Mouse (Mus musculus): ENCODE results near the gene Sorcs3. TPM values are rescaled to one million over a fixed set of nuclear protein-coding genes. Genes with fewer than 3 reads are reported as not detected.

The Sorcs3 gene
- polyA plus RNA-seq, 1 experiment, result 10.2 TPM

- WGBS, result 93% methylated on average over 2 of the region's 2 CpGs
- Histone ChIP-seq H3K27me3 (ENCODE audit: control insufficient read depth, insufficient read depth, low read length) (no peaks in the 10 kb centered on the region), H3K4me3 (replicated peaks; ENCODE audit: insufficient read depth, low read depth, low read length) (no peak overlapping the region), H3K27ac (ENCODE audit: insufficient read depth, low read length) (no peak overlapping the region), H3K4me1 (ENCODE audit: control insufficient read depth, insufficient read depth, low read length) (no peaks in the 10 kb centered on the region)
- TF ChIP-seq POLR2A (IDR thresholded peaks at IDR 0.05; ENCODE audit: borderline replicate concordance, insufficient read depth, low read length), result no peak
- no peak for TF ChIP-seq CTCF (IDR thresholded peaks at IDR 0.05; ENCODE audit: borderline replicate concordance, insufficient read depth, low read depth, low read length)
- no peak for DNase-seq
Observed at GRCm38 (mm10) chr19:48294251-48294650, 88.4 kb downstream of the Sorcs3 start.

DNA sequence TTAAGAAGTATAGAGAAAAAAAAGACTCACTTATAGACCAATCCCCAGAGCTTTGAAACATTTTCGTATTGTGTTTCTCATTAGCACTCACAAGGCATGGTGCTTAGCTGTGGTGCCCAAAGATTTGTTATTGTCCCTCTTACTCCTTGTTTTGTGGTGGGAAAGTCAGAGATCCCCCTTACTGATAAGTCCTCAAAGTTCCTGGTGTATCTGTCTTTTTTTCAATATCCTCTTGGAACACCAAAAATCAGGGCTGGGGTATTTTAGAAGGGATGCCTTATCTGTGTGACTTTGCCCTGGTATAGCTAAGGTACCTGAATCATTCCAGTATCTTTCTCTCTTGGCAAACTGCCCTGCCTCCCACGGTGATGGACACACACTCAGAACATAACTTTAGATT, 92.6 kb downstream of the Sorcs3 start:
- 62% methylated on average over 2 of the region's 2 CpGs for WGBS
- Histone ChIP-seq H3K27ac (ENCODE audit: insufficient read depth, low read length) (no peak overlapping the region), H3K27me3 (ENCODE audit: control insufficient read depth, insufficient read depth, low read length) (no peaks in the 10 kb centered on the region; the same call in 1 of the 2 replicates), H3K4me1 (ENCODE audit: control insufficient read depth, insufficient read depth, low read length) (no peaks in the 10 kb centered on the region), H3K4me3 (replicated peaks; ENCODE audit: insufficient read depth, low read depth, low read length) (no peak overlapping the region)
- DNase-seq, result no peak
- TF ChIP-seq POLR2A (IDR thresholded peaks at IDR 0.05; ENCODE audit: borderline replicate concordance, insufficient read depth, low read length) (no peak), CTCF (IDR thresholded peaks at IDR 0.05; ENCODE audit: borderline replicate concordance, insufficient read depth, low read depth, low read length) (no peak)

DNA sequence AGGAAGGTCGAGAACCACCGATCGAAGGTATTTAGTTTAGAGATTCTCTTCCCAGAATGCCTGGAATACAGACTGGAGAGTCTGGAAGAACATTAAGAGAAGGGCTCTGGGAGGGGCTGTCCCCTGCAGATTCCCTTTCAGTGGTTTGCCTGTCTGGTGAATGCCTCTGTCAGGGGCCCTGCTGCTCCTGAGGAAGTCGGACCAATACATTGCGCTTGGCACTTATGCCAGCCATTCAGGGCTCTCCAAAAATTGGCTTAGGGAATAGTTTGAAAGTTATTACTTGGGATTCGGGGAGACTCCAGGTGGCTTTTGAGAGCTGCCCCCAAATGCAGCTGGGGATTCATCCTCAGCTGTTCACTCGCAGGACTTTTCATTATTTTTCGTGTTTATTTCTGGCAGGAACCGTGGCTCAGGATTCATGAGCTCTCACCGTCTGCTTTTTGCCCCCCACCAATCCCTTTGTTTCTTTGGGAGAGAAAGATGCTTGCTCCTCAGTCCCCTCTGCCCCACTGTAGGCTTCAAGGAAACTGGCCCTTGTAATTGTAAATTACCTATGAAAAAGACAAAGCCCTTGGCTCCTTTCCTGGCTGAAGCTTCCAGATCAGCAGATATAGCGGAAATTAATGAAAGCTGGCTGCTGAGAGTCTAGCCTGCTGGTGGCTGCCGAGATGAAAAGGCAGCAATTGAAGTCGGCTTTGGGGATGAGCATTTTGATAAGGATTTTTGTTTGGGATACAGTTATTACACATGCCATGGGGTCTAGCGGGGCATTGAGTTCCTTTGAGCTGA, 94.8 kb downstream of the Sorcs3 start:
- no peak for DNase-seq
- no peak overlapping the region for H3K4me3 ChIP-seq (replicated peaks; ENCODE audit: insufficient read depth, low read depth, low read length)
- H3K27ac ChIP-seq (ENCODE audit: insufficient read depth, low read length), result no peak overlapping the region
- TF ChIP-seq CTCF (IDR thresholded peaks at IDR 0.05; ENCODE audit: borderline replicate concordance, insufficient read depth, low read depth, low read length), result no peak
- TF ChIP-seq POLR2A (IDR thresholded peaks at IDR 0.05; ENCODE audit: borderline replicate concordance, insufficient read depth, low read length), result no peak
- H3K27me3 ChIP-seq (ENCODE audit: control insufficient read depth, insufficient read depth, low read length), result no peaks in the 10 kb centered on the region; the same call in 1 of the 2 replicates
- 11% methylated on average over 14 of the region's 14 CpGs for WGBS
- no peaks in the 10 kb centered on the region for H3K4me1 ChIP-seq (ENCODE audit: control insufficient read depth, insufficient read depth, low read length)

DNA sequence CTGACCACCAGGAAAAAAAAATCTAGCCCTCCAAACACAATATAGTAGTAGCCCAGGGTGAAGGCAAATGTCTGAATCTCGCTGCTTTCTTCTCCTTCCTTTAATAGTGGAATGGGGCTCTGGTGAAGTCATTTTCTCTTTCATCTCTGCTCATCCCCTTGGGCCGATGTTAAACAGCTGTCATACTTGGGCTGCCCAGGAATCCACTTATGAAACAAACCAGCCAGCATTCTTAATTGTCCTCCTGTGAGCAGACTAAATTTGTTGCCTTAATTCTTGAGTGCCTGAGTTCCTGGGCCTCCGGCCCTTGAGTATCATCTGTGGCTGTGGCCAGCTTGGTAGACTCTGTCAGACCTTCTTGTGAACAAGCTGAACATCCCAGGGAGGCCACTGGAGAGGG, 95.5 kb downstream of the Sorcs3 start:
- H3K4me1 ChIP-seq (ENCODE audit: control insufficient read depth, insufficient read depth, low read length), result no peaks in the 10 kb centered on the region
- no peaks in the 10 kb centered on the region; the same call in 1 of the 2 replicates for H3K27me3 ChIP-seq (ENCODE audit: control insufficient read depth, insufficient read depth, low read length)
- DNase-seq, result no peak
- no peak overlapping the region for H3K4me3 ChIP-seq (replicated peaks; ENCODE audit: insufficient read depth, low read depth, low read length)
- TF ChIP-seq POLR2A (IDR thresholded peaks at IDR 0.05; ENCODE audit: borderline replicate concordance, insufficient read depth, low read length) (no peak), CTCF (IDR thresholded peaks at IDR 0.05; ENCODE audit: borderline replicate concordance, insufficient read depth, low read depth, low read length) (no peak)
- H3K27ac ChIP-seq (ENCODE audit: insufficient read depth, low read length), result no peak overlapping the region
- WGBS, result 30% methylated on average over 3 of the region's 3 CpGs

DNA sequence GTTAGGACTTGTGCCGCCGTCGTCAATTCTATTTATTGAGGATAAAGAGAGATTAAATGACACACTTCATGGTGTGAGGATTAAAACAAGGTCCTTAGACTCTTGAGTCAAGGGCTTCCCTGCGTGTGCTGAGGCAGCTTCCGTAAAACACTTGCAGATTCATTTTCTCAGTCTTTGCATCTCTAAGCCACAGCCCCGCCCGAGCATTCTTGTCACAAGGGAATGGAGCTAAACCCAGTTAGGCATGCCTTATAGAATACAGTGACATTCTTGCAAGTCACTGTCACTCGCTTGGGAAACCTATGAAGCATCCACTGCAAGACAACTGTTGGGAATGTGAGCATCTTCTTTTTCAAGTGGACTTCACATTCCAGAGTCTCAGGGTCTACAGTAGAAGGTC, 102.5 kb downstream of the Sorcs3 start:
- Histone ChIP-seq H3K27ac (ENCODE audit: insufficient read depth, low read length) (no peak overlapping the region), H3K4me3 (replicated peaks; ENCODE audit: insufficient read depth, low read depth, low read length) (no peak overlapping the region), H3K27me3 (ENCODE audit: control insufficient read depth, insufficient read depth, low read length) (no peaks in the 10 kb centered on the region), H3K4me1 (ENCODE audit: control insufficient read depth, insufficient read depth, low read length) (no peaks in the 10 kb centered on the region)
- WGBS, result 90% methylated on average over 8 of the region's 8 CpGs
- no peak for TF ChIP-seq CTCF (IDR thresholded peaks at IDR 0.05; ENCODE audit: borderline replicate concordance, insufficient read depth, low read depth, low read length)
- TF ChIP-seq POLR2A (IDR thresholded peaks at IDR 0.05; ENCODE audit: borderline replicate concordance, insufficient read depth, low read length), result no peak
- DNase-seq, result no peak

- H3K4me3 ChIP-seq (replicated peaks; ENCODE audit: insufficient read depth, low read depth, low read length), result no peak overlapping the region
- H3K27me3 ChIP-seq (ENCODE audit: control insufficient read depth, insufficient read depth, low read length), result no peaks in the 10 kb centered on the region
- DNase-seq, result no peak
- no peaks in the 10 kb centered on the region for H3K4me1 ChIP-seq (ENCODE audit: control insufficient read depth, insufficient read depth, low read length)
- 81% methylated on average over 15 of the region's 15 CpGs for WGBS
- TF ChIP-seq POLR2A (IDR thresholded peaks at IDR 0.05; ENCODE audit: borderline replicate concordance, insufficient read depth, low read length), result no peak
- TF ChIP-seq CTCF (IDR thresholded peaks at IDR 0.05; ENCODE audit: borderline replicate concordance, insufficient read depth, low read depth, low read length), result no peak
- H3K27ac ChIP-seq (ENCODE audit: insufficient read depth, low read length), result no peak overlapping the region
Observed at GRCm38 (mm10) chr19:48309531-48310337, 103.9 kb downstream of the Sorcs3 start.

DNA sequence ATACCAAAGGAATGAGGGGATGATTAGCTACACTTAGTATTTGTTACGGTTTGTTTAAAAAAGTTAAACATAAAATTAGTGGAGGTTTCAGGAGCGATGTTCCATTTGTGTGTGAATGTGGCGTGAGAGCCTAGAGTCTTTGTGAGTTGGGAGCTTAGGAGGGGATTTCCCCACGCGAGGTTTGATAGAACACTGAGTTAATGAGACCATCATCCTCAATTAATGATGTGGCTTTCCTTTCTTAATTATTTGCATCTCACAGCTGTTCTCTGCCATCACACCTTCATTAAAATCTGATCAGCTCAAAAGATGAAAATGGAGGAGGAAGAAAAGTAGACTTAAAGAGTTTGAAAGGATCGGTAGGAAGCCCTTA, 104.5 kb downstream of the Sorcs3 start:
- Histone ChIP-seq H3K27me3 (ENCODE audit: control insufficient read depth, insufficient read depth, low read length) (no peaks in the 10 kb centered on the region), H3K4me1 (ENCODE audit: control insufficient read depth, insufficient read depth, low read length) (no peaks in the 10 kb centered on the region), H3K4me3 (replicated peaks; ENCODE audit: insufficient read depth, low read depth, low read length) (no peak overlapping the region), H3K27ac (ENCODE audit: insufficient read depth, low read length) (no peak overlapping the region)
- DNase-seq, result no peak
- TF ChIP-seq CTCF (IDR thresholded peaks at IDR 0.05; ENCODE audit: borderline replicate concordance, insufficient read depth, low read depth, low read length), result no peak
- TF ChIP-seq POLR2A (IDR thresholded peaks at IDR 0.05; ENCODE audit: borderline replicate concordance, insufficient read depth, low read length), result no peak
- WGBS, result 84% methylated on average over 6 of the region's 6 CpGs
